Mouse (Mus musculus) E14TG2a.4 (cell line): ENCODE data around the gene Id2.

ENCODE experiments used
- CTCF ChIP-seq: conservative IDR thresholded peaks from 2 replicates; pipeline ENCODE4 v1.5.1; 2014; ENCODE audit warnings: low read length
- NANOG ChIP-seq: IDR thresholded peaks from 2 replicates; pipeline ENCODE4 v1.6.1; 2014; ENCODE audit warnings: borderline replicate concordance, low read length, mixed read lengths
- POU5F1 ChIP-seq: IDR thresholded peaks from 2 replicates; pipeline ENCODE4 v1.6.1; 2014; ENCODE audit warnings: low read length, borderline replicate concordance

GRCm38 (mm10) chr12:25097210-25098160 lies 545 bp upstream of the Id2 start:
- TF ChIP-seq CTCF (no peak), POU5F1 (no peak), NANOG (no peak)
